Mouse (Mus musculus): ENCODE measurements around the gene Pikfyve.

- no peak for TF ChIP-seq POLR2A (IDR thresholded peaks at IDR 0.05; ENCODE audit: low read depth, low read length)
- TF ChIP-seq CTCF (IDR thresholded peaks at IDR 0.05; ENCODE audit: extremely low read depth, insufficient read length, insufficient replicate concordance, low read depth, low read length) = no peak
Measured at GRCm38 (mm10) chr1:65171579-65171978, 14.9 kb upstream of the Pikfyve start.
